ENCODE assay signal across 16 mouse cellular contexts in genomic region chr2:105678306-105678705, GRCm38 (mm10). TPM values are rescaled to one million over a fixed set of nuclear protein-coding genes. Genes with fewer than 3 reads are reported as not detected.
DNase-seq lines count a peak whose midpoint lies in the region; ATAC-seq lines count a peak whose summit lies in the region.
"Had no signal": no experiment of that assay in that cellular context is flagged by ENCODE, and none has a peak within 500 bp of the region (broad histone marks: within the 10 kb centered on the region; RNA-seq: fewer than 3 reads in every experiment).

No protein-coding gene starts in this region.

- no peak overlapping the region for H3K27ac ChIP-seq in embryonic facial prominence, embryonic 12.5 days
- H3K27ac ChIP-seq in hindbrain, embryonic 11.5 days (ENCODE audit: low read depth, low read length) = no peak overlapping the region
- H3K27ac ChIP-seq in neural tube, embryonic 12.5 days = no peak overlapping the region
- H3K27ac ChIP-seq in kidney, embryonic 15.5 days = no peak overlapping the region
- H3K27ac ChIP-seq: heart, embryonic 13.5 days; limb, embryonic 12.5 days had no signal

- H3K4me1 ChIP-seq in embryonic facial prominence, embryonic 12.5 days = peaks cover 23% of the 10 kb centered on the region
- peaks cover 17% of the 10 kb centered on the region for H3K4me1 ChIP-seq in hindbrain, embryonic 11.5 days (replicated peaks; ENCODE audit: control insufficient read depth, insufficient read depth, low read length)
- peaks cover 62% of the 10 kb centered on the region for H3K4me1 ChIP-seq in neural tube, embryonic 12.5 days
- H3K4me1 ChIP-seq in kidney, embryonic 15.5 days = peaks cover 45% of the 10 kb centered on the region

- no peak for ATAC-seq in embryonic facial prominence, embryonic 12.5 days (ENCODE audit: insufficient number of reproducible peaks, insufficient read depth, low FRiP score, low TSS enrichment)
- no peak for ATAC-seq in hindbrain, embryonic 11.5 days (ENCODE audit: low FRiP score)
- no peak for ATAC-seq in neural tube, embryonic 12.5 days (ENCODE audit: low FRiP score, low read depth)
- ATAC-seq in kidney, embryonic 15.5 days (replicated peaks; ENCODE audit: low FRiP score) = no peak

- WGBS in embryonic facial prominence, embryonic 12.5 days = 10% methylated on average over 4 of the region's 4 CpGs
- 4% methylated on average over 4 of the region's 4 CpGs for WGBS in hindbrain, embryonic 11.5 days
- 3% methylated on average over 4 of the region's 4 CpGs for WGBS in neural tube, embryonic 12.5 days
- WGBS in kidney, embryonic 15.5 days = 3% methylated on average over 4 of the region's 4 CpGs

- H3K9me3 ChIP-seq in embryonic facial prominence, embryonic 12.5 days = no peaks in the 10 kb centered on the region
- H3K9me3 ChIP-seq in hindbrain, embryonic 11.5 days (ENCODE audit: control insufficient read depth, low read length) = no peaks in the 10 kb centered on the region
- no peaks in the 10 kb centered on the region for H3K9me3 ChIP-seq in neural tube, embryonic 12.5 days
- no peaks in the 10 kb centered on the region for H3K9me3 ChIP-seq in kidney, embryonic 15.5 days (replicated peaks)
- H3K9me3 ChIP-seq: heart, embryonic 13.5 days; limb, embryonic 12.5 days had no signal

- H3K9ac ChIP-seq in embryonic facial prominence, embryonic 12.5 days = no peak overlapping the region
- H3K9ac ChIP-seq in hindbrain, embryonic 11.5 days (ENCODE audit: low read depth, low read length) = peak overlapping the region; percentile 29; the same call in 1 of the 2 replicates
- no peak overlapping the region for H3K9ac ChIP-seq in neural tube, embryonic 12.5 days
- H3K9ac ChIP-seq in kidney, embryonic 15.5 days = no peak overlapping the region
- H3K9ac ChIP-seq: heart, embryonic 13.5 days; limb, embryonic 12.5 days had no signal

- H3K4me3 ChIP-seq in embryonic facial prominence, embryonic 12.5 days = no peak overlapping the region
- peak overlapping the region; percentile 58 for H3K4me3 ChIP-seq in hindbrain, embryonic 11.5 days (ENCODE audit: low read depth, low read length)
- peak overlapping the region; percentile 62 for H3K4me3 ChIP-seq in neural tube, embryonic 12.5 days
- no peak overlapping the region for H3K4me3 ChIP-seq in kidney, embryonic 15.5 days (replicated peaks)
- H3K4me3 ChIP-seq: heart, embryonic 13.5 days; limb, embryonic 12.5 days had no signal

- no peaks in the 10 kb centered on the region for H3K36me3 ChIP-seq in embryonic facial prominence, embryonic 12.5 days
- H3K36me3 ChIP-seq in hindbrain, embryonic 11.5 days (ENCODE audit: control insufficient read depth, insufficient read depth, low read length) = no peaks in the 10 kb centered on the region
- no peaks in the 10 kb centered on the region for H3K36me3 ChIP-seq in neural tube, embryonic 12.5 days
- H3K36me3 ChIP-seq in kidney, embryonic 15.5 days = no peaks in the 10 kb centered on the region
- H3K36me3 ChIP-seq: heart, embryonic 13.5 days; limb, embryonic 12.5 days had no signal

- H3K4me2 ChIP-seq in embryonic facial prominence, embryonic 12.5 days (replicated peaks) = 0 out of 2 replicates have a peak overlapping the region, but pooled peaks have one; percentile 9
- peak overlapping the region; percentile 52 for H3K4me2 ChIP-seq in hindbrain, embryonic 11.5 days (replicated peaks; ENCODE audit: low read depth, low read length)
- H3K4me2 ChIP-seq in neural tube, embryonic 12.5 days (replicated peaks) = peak overlapping the region; percentile 72
- no peak overlapping the region for H3K4me2 ChIP-seq in kidney, embryonic 15.5 days
- H3K4me2 ChIP-seq: heart, embryonic 13.5 days; limb, embryonic 12.5 days had no signal

- DNase-seq in embryo, embryonic 11 days = peak; percentile 20
- DNase-seq in embryo, embryonic 9.5 days (ENCODE audit: extremely low spot score) = no peak
- peak; percentile 34 for DNase-seq in hindbrain, embryonic 11.5 days (ENCODE audit: low spot score)
- no peak for DNase-seq in layer of hippocampus, postnatal 10 days (ENCODE audit: low spot score in 2 of 2)
- DNase-seq in adrenal gland, postnatal 14 days = no peak
- DNase-seq: gastrocnemius, postnatal 10 days; kidney, postnatal 10 days; layer of hippocampus, adult 9-11 months; lung, adult 18-20 months had no signal

- peaks cover 86% of the 10 kb centered on the region for H3K27me3 ChIP-seq in embryonic facial prominence, embryonic 12.5 days
- H3K27me3 ChIP-seq in hindbrain, embryonic 11.5 days (ENCODE audit: control insufficient read depth, insufficient read depth, low read length) = peaks cover 43% of the 10 kb centered on the region
- peaks cover 50% of the 10 kb centered on the region for H3K27me3 ChIP-seq in neural tube, embryonic 12.5 days (replicated peaks)
- H3K27me3 ChIP-seq in kidney, embryonic 15.5 days = peaks cover 99% of the 10 kb centered on the region

RNA-seq across cellular contexts. Expression of gene Pax6, which starts 9.6 kb away (rescaled TPM):
- polyA plus RNA-seq in embryonic facial prominence, embryonic 12.5 days (2016; fragmentation: Nextera tagmentation; extraction: Ambion mirVana) = 13.7 and 20.8 TPM in 2 replicates
- polyA plus RNA-seq in hindbrain, embryonic 11.5 days (2014; fragmentation: Nextera tagmentation; extraction: Ambion mirVana) = 23.9 and 26.8 TPM in 2 replicates
- 23.8 and 25.7 TPM in 2 replicates for polyA plus RNA-seq in neural tube, embryonic 12.5 days (2016; fragmentation: Nextera tagmentation; extraction: Ambion mirVana)
- 10 to 100 TPM; 11.8 to 13.5 TPM for total RNA-seq in layer of hippocampus, postnatal 10 days (2021)
- 0.18 and 0.19 TPM in 2 replicates for polyA plus RNA-seq in kidney, embryonic 15.5 days (2015; fragmentation: Nextera tagmentation; extraction: Ambion mirVana)
- 0.83 TPM in 1 of 2 replicates, not detected in the other for total RNA-seq in adrenal gland, postnatal 14 days (2021)
- total RNA-seq: gastrocnemius, postnatal 10 days; megakaryocyte progenitor cell, adult 5-6 weeks; neutrophil, adult 5-6 weeks had no signal
- polyA plus RNA-seq: limb, embryonic 12.5 days had no signal

Comparison
In these comparisons a context has a peak if more than half of its experiments do, and no peak if none do; other contexts are left out.
1. DNase-seq: peak in embryo, embryonic 11 days (single experiment) and hindbrain, embryonic 11.5 days (single experiment); none in embryo, embryonic 9.5 days (single experiment), layer of hippocampus, postnatal 10 days (0 of 2) and adrenal gland, postnatal 14 days (single experiment).
2. H3K4me3 ChIP-seq: peak in hindbrain, embryonic 11.5 days (single experiment) and neural tube, embryonic 12.5 days (single experiment); none in embryonic facial prominence, embryonic 12.5 days (single experiment) and kidney, embryonic 15.5 days (single experiment).
3. RNA of gene Pax6, which starts 9.6 kb away (polyA plus RNA-seq): 23.9 to 26.8 TPM in hindbrain, embryonic 11.5 days, 23.8 to 25.7 TPM in neural tube, embryonic 12.5 days and 13.7 to 20.8 TPM in embryonic facial prominence, embryonic 12.5 days; 0.18 to 0.19 TPM in kidney, embryonic 15.5 days; every median in the first group is over 10 times any median in the second.